Mouse (Mus musculus): ENCODE results near the gene Cmc1.
A peak's percentile ranks its signal among the peaks of the same experiment; 100 is the strongest.

The Cmc1 gene

DNA sequence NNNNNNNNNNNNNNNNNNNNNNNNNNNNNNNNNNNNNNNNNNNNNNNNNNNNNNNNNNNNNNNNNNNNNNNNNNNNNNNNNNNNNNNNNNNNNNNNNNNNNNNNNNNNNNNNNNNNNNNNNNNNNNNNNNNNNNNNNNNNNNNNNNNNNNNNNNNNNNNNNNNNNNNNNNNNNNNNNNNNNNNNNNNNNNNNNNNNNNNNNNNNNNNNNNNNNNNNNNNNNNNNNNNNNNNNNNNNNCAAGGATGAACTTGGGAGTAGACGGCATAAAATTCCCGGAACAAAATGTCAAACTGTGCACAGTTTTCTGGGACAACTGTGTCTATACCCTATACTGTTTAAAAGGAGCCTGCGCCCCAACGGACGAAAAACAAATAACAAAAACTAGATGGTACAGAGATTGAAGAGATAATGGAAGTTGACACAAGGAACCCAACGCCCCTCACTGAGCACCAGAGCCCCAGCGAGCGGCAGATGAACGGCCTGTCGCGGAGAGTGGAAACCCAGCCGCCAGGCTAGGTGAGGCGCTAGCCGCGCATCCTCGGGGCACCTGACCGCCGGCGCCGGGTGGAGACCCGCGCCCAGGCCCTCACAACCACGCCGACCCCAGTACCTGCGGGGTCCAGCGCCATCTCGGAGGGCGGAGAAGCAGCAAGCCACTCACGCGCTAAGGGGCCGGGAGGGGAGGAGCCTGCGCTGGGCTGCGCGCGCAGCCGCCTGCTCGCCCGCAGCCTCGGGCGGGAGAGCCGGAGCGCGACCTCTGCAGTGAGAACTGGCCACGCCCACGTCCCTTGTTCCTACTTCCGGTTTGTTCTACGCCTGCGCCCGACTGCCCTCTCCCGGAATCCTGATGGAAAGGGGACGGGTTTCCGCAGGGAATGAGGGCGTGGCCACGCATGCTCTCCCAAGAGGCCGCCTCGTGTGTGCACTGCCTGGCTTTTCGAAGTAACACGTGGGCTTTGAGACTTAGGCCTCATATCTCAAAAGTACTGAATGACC lies at the start of gene Cmc1:
TSS of gene Cmc1 (minus strand) at position 771 of the 996 bp plus-strand sequence.
- DNase-seq (ENCODE audit: extremely low spot score, low spot score), result peak; percentile 97

DNA sequence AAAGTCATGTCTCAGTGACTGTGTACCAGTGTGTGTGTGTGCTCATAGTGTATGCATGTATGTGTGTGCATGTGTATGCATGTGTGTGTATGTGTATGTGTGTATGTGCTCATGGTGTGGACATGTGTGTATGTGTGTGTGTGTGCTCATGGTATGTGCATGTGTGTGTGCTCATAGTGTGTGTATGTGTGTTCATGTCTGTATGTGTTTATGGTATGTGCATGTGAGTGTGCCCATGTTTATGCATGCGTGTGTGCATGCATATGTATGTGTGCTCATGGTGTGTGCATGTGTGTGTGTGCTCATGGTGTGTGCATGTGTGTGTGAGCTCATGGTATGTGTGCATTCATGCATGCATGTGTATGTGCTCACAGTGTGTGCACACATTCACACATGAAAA lies 48.6 kb upstream of the Cmc1 start:
- no peak for DNase-seq (ENCODE audit: extremely low spot score, low spot score)

DNA sequence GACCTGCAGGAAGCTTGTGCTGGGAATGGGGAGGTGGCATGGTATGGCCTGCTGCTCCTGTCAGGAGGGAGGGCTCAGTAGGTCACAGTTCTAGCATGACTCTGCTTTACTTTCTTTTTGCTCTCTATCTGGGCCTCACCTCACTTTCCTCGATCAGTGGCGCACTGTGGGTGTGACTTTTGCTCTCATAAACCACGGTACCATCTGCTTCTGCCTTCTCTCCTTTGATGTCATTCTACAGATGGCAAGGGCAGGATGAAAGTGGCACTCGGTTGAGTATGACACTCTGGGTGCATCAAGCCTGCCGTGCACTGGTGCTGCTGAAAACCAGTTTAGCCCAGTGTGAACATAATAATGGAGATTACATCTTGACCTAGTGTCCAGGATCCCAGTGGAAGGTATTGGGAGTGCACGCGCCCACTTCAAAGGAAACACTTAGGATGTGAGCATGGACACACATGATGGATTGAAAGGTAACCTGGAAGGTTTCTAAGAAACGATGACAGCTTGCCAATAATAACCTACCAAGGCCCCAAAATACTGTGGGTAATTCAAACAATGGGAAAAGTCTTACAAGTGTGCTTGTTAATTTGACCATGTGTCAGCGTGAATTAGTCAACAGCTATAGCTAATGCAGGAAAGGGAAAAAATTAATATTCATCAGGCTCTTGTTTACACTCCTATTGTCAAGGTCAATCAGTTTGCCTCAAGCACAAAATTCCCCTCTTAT lies 46.8 kb upstream of the Cmc1 start:
- DNase-seq (ENCODE audit: extremely low spot score, low spot score), result no peak

DNA sequence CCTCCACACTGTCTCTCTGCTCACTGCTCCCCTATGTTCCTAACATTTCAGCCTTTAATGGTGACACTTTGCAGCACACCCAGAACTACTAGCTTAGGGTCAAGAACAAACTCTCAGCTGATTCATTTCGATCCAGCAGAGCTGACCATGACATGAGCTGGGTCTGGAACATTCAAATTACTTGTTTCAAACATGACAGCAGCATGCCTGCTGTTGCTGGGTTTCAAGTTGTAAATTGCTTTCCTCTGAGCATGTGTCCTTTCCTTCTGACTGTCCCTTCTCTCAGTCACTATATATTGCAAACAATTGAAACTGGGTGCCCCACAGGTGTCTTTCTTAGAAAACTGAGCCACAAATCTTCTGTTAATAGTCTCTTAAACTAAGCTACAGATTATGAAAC lies 43.3 kb upstream of the Cmc1 start:
- DNase-seq (ENCODE audit: extremely low spot score, low spot score), result no peak

DNA sequence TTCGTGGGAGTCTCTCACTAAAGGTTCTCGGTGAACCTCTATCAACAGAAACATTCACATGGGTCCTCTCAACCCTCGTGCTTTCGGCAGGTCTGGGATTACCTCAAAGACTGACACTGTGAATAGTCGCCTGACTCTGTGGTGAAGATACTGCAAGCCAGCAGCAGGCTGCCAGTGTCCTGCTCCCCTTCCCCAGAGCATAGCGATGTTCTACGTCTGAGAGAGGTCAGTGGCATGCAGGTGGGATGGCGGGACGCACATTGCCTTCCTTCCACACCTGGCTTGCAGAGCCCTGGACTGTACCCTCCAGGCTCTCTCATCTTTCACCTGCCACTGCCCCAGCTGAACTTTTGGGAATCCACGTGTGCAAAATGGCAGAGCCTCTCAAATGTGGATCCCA lies 41.3 kb upstream of the Cmc1 start:
- no peak for DNase-seq (ENCODE audit: extremely low spot score, low spot score)

DNA sequence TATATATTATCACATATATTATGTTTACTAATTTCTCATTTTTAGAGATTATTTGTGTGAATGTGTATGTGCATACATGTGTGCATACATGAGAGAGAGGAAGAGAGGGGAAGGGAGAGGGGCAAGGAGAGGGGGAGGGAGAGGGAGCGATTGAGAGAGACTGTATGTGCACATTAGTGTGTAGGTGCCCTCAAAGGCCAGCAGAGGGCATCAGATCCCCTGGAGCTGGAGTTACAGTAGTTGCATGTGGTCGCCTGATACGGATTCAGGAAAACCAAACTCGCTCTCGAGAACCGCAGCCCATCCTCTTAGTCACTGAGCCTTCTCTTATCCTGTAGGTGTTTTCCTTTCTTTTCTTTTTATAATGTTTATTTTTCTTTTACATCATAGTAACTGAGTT lies 38.4 kb upstream of the Cmc1 start:
- DNase-seq (ENCODE audit: extremely low spot score, low spot score), result no peak

DNA sequence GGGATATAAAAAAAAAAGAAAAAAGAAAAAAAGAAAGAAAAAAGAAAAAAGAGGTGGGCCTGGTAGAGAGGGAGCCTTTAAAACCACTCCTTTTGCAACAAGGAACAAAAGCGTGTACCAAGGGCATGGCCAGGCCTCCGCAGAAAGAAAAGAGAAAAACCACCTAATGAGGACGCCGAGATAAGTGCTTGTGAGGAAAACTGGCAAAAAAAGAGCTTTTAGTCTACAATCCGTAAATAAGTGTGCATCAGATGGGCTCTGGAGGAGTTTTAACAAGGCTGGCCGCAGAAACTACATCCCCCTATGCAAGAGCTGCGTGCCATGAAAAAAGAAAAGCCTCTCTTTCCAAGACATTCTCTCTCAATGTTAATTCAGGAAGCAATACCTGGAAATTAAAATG lies 37.4 kb upstream of the Cmc1 start:
- no peak for DNase-seq (ENCODE audit: extremely low spot score, low spot score)

DNA sequence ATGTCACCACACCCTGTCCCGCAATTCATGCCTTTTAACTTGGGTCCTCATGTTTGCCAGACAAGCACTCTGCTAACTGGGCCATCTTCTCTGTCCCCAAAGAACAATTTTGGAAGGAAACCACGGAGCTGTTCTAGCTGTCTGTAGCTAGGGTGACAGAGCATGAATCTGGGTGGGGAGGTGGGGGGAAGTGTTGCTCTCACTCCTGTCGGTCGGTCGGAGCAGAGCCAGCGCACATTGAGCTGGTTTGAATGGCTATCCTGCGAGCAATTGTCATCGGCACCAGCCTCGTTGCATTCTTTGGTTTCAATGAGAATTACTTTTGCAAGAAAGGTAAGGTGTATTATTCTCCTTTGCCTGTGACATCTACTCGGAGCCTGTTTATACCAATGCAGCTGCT lies 36.8 kb upstream of the Cmc1 start:
- DNase-seq (ENCODE audit: extremely low spot score, low spot score), result no peak

DNA sequence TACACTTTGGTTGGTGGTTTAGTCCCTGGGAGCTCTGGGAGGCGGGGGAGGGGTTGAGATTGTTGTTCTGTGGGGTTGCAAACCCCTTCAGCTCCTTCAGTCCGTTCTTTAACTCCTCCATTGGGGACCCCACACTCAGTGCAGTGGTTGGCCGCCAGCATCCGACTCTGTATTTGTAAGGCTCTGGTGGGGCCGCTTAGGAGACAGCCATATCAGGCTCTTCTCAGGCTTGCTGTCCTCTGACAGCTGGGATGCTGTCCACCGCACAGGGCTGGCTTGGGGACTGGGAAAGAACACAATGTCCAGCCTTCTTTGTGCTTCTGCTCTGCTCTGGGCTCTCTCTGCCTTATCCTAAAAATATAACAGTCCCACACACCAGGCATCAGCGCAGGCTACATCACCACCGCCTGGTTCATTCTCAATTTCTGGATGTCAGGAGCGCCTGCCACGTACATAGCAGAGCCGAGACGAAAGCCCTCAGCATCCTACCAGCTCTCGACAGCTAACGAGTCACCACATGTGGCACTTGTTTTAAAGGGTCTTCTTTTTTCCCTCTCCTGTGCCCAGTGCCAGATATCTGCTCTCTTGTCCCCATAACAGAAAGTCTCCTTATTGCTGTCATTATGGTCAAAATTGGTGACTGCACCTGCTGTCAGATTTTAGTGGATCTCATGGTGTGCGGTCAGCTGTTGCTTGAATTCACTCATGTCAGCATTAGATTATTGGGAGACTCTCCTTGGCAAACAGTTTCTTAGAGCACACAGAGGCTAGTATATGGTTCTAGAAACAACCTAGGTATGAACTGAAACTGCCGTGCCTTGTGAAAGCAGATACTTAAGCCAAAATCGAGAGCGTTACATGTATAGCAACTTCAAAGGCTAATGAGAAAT lies 29.4 kb upstream of the Cmc1 start:
- DNase-seq (ENCODE audit: extremely low spot score, low spot score), result no peak

DNA sequence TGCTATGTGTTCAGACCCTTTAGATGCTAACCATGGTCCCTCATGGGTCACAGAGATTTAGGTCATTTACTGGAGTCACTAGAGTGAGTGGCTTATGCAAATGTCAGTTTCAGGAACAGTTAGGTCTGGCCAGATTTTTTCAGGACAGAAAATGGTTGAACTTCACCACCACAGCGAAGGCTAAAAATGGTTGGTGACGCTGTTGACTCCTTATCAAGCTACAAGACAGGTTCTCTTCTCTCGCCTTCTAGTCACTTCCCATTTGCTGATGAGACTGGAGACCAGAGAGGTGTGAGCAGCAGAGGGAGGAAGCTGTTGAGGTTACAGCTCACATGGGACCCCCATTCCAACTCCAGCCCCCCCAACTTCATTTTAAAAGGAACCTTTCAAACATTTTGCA lies 26.7 kb upstream of the Cmc1 start:
- no peak for DNase-seq (ENCODE audit: extremely low spot score, low spot score)

DNA sequence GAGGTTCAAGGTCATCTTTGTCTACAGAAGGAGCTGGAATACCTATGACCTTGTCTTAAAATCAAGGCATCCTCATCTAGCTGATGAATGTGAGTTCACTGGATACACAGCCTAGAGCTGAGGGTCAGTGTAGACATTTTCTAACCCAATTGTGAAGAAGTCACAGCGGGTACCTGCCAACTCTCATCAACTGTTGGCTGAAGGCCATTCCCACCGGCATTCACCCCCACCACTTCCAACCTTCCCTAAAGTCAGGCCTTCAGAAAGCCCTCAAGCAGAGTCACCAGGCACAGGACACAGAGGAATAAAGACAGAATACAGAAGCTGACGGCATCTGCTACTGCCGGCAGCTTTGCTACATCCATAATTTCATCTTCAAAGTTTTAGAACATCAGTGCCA lies 25.4 kb upstream of the Cmc1 start:
- no peak for DNase-seq (ENCODE audit: extremely low spot score, low spot score)

DNA sequence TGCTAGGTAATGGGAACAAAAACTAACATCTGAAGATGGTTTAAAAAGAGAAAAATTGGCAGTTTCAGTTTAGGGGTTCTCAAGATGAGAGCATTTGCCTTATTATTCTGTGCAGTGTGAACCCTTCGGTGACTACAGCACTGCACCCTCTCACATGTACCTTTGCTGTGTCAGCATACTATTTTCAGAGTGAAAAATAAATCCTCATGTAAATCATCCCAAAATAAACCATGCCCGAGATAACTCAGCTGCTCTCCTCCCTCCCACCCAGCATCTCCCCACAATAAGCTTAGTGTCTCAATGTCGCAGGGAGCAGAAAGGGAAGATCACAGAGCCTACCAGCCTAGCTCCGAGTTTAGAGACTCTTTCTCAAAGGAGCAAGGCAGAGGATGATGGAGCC lies 23.1 kb upstream of the Cmc1 start:
- no peak for DNase-seq (ENCODE audit: extremely low spot score, low spot score)

DNA sequence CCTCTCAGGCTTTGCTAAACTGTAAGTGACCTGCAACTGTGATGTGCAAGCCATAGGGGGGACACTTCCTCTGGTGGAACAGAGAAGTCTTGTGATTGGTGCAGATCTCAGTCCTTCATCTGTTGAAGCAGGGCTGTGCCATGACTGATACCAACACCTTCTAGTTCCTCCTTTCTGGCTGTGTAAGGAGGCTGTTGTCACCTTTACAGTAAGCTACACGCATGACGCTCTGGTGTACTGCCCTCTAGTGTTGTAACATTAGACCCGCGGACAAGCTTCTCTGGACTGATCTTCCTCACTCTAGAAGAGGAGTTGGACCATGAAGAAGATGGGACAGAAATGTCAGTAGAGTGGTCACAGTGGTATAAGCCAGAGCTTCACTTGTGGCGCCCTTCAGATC lies 18.6 kb upstream of the Cmc1 start:
- no peak for DNase-seq (ENCODE audit: extremely low spot score, low spot score)

DNA sequence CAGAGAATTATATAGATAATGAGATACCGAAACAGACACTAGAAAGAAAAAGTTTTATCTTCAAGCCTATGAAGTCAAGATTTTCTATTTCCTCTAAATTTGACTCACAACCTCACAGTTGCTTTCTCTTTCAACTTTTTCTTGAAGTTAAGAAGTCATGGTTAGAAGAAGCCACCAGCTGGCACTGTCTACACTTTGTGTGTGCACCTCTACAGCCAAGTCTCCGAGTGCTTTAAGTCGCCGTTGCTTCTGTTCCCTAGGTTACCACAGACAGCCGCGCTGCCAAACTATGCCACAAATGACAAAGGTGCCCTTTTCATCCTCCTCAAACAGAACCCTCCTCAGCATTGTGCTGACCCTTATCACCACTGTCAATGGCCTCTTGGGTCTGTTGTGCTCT lies 17.6 kb upstream of the Cmc1 start:
- DNase-seq (ENCODE audit: extremely low spot score, low spot score), result no peak

DNA sequence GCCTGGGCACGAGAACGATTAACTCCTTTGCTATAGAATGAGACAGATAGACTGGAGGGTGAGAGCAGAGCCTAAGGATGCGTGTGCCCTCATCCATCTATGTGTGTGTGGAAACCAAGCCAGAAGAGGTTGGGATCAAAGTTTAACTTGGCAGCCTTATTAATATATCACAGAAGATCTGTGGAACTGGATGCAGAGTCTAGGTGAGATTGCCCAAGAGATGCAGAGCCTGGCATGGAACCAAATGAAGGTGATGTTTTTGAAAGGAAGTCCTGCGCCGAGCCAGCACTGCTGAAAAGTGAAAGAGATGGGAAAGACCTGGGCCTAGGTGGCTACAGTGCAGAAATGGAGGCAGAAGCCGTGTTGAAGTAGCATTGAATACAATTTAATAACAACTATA lies 11.6 kb upstream of the Cmc1 start:
- no peak for DNase-seq (ENCODE audit: extremely low spot score, low spot score)

DNA sequence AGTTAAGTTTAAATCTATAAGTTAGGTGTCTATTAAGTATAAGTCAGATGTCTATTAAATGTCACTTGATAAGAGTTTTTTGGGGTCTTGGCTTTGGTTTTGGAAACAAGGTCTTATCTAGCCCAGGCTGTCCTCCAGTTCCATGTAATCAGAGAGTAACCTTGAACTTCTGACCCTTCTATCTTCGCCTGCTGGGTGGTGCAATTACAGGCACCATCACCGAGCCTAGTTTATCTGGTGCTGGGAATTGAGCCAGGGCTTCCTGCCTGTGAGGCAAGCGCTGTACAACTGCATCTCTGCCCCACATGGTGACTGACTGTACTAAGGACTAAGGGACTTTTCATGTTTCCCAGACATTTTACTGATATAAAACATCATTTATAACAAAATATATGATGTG lies 10.0 kb upstream of the Cmc1 start:
- no peak for DNase-seq (ENCODE audit: extremely low spot score, low spot score)

DNA sequence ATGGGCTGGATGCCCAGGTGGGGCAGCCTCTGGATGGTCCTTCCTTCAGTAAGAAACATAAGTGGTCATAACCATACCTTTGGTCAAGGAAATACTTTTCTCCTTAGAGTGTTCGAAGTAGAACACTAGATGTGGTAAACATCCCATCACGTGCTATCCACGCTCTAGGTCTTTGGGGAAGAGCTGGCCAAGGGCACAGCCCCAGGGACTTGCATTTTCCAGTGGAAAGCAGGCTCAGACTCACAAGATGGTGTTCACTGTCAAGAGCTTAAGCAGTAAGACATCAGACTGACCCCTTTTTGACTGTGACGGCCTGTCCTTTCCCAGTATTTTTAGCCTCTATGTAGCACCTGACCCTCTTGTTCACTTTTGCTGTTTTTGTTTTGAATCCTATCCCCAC lies 8.2 kb upstream of the Cmc1 start:
- no peak for DNase-seq (ENCODE audit: extremely low spot score, low spot score)

DNA sequence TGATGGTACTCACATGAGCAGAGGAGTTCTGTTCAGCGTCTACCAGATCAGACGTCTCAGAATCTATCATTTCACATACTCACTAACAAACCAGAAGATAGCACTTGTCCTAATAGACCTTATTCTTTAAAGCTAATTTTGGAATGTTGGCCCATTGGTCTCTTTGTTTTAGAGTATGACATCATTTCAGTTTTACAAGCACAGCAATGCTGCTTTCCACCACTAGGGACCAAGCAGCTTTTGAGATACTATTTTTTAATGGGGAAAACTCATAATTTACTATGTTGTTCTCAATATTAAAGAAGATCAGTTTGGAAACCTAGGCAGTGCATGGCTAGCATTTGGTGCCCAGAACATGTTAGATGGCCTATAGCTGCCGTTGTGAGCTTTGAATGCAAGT lies 7.3 kb upstream of the Cmc1 start:
- DNase-seq (ENCODE audit: extremely low spot score, low spot score), result no peak

DNA sequence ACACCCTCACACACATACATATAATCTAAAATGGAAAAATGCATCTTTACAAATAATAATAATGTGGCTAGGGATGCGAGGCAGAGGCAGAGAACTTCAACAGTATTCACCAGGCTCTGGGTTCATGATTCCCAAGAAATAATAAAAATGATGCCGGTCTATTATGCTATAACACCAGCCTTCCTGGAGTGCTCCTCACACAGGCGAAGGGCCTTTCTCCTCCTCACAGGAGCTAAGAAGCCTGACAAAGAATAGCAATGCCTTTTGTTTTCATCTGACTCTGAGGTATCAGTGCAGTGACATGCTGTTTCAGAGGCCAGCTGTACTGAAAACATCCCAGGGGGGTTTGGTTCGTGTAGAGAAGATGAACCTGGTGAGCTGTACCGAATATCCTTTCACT lies 4.7 kb upstream of the Cmc1 start:
- no peak for DNase-seq (ENCODE audit: extremely low spot score, low spot score)

DNA sequence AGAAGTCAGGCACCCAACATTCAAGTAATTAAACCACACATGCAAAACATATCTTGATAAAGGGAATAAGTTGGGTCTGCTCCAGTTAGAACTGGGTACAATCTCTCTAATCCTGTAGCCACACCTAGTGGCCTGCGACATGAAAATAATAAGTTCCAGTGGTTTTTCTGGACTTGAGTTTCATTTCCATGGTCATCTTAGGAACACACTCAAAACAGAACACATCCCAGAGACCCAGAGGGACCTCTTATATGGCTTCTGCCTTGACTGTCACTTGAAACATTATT lies 1.2 kb upstream of the Cmc1 start:
- DNase-seq (ENCODE audit: extremely low spot score, low spot score), result no peak

DNA sequence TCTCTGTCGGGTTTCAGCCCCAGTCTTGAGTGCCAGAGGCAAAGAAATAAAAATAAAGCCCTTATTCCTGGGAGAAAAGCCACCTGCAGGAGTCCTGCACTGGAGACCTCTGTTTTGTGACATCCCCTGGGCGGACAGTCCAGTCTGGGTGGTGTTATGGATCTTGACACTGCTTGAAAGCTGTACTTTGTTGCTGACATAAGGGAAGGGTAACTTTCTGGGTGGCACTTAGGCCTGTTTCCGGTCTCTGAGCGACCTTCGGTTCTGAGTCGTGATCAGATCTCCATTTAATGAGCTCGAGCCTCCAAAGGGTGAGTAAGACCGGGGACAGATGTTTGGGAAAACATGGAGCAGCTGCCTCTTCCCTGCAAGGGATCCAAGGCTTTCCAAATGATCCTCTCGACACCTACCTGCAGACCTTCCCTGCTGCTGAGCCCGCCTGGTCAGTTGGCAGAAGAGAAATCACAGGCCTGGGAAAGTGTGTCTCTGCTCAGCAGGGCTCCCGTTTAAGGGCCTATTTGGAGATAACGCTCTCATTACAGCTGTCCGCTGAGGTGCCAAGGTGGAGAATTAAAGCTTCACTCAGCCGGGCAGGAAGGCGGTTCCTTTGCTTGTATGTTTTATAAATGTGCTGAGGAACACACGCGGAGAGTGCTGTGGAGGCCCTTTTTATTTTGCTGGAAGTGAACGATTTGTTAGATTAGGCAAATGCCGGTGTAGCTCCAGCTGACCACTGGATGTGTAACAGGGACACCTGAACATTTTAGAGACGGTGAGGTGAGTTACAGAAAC lies 648 bp upstream of the Cmc1 start:
- peak; percentile 17 for DNase-seq (ENCODE audit: extremely low spot score, low spot score)
